Mouse (Mus musculus) c-Kit-positive CD71-positive TER-119-negative erythroid progenitor cells, embryonic 14.5 days (primary cell): ENCODE measurements around the gene Creb1.
"Not testable (repeated sequence)": the region's sequence is repeated elsewhere in the genome, so short reads cannot be mapped to it uniquely, and the experiment has no call there.

Experiments
- DNase-seq: peaks from one replicate; pipeline ENCODE4 v3.0.0-alpha.2; 2013; ENCODE audit warnings: low read depth

The Creb1 gene

DNA sequence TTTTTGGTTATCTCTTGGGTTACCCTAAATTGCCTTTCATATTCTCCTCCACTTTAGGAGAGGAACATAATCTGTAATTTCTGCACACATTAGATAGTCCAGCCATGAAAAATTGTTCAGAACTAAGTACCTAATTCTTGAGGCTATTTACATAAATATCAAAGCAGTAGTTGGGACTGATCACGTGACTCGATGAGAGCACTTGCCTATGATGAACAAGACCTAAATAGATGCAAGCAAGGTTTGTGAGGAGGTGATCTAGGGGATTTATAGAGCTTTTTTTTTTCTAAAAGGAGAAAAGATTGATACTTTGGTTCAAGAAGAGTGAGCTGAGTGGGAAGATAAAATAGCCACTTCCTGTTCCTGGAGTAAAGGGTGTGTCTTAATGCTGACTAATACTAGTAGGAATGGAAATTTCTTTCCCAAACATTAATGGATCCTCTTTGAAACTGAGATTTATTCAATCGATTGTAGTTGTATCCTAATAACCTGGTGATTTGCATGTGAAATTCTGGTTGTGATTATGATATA lies 6.5 kb downstream of the Creb1 start:
- DNase-seq, result no peak

DNA sequence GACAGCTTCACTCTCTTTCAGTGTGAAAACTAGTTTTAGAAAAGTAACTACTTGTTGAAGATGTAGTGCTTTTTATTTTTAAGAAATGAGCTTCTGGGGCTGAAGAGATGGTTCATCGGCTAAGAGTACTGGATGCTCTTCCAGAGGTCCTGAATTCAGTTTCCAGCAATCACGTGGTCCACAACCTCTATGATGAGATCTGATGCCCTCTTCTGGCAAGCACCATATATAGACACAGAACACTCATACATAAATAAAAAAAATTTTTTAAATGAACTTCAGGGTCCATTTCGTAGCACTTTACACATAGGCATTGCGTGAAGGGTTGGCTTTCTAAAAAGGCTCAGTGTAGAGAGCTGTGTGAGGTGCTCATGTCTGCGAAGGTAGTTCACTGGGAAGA lies 11.3 kb downstream of the Creb1 start:
- no peak for DNase-seq

DNA sequence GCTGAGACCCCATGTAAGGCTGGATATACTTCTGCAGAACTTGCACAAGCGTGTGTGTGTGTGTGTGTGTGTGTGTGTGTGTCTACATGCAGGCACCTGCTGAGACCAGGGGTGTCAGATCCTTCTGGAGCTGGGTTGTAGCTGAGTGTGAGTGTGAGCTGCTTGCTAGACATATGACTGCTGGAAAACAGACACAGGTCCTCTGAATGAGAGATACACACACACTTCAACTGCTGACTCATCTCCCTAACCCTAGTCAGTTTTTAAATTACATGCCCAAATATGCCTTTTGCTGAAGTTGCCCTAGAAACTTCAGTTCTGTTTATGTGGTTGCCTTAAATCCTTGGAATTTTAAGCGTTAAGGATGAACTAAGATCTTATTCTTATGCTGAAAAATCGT lies 13.6 kb downstream of the Creb1 start:
- no peak for DNase-seq

DNA sequence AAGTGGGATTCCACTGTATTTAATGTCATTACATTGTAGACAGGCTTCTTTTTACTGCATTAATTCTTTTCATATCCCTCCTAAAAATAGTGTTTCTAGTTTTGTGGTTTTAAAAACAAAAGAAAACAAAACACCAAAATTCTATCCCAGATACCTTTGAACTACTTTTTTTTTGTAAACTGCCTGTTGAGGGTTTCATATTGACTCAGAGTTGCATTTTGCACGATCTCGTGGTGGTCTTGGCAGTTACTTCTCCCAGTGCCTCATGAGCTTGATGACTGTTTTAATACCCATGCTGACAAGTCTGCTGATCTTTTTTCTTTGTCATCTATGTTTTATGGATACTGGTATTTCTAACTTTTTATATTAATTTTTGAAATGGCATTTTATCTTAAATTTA lies 16.9 kb downstream of the Creb1 start:
- no peak for DNase-seq

DNA sequence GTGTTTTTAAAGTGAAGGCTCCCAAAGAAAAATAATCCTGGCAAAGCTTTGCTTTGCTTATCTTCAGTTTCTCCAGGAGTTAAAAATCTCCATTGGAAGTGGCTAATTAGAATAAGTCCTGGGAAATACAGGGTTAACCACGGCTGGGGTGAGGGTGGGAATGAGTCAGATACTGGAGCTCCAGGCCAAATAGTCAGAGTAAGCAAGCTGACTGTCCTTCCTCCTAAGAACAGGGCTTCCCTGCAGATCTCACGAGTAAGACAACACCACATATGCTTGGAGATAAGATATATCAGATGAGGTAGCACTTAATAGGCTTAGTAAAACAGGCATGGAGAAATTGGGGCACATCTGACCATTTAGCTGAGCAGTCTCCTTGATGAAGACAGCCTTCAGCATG lies 19.5 kb downstream of the Creb1 start:
- DNase-seq, result no peak

DNA sequence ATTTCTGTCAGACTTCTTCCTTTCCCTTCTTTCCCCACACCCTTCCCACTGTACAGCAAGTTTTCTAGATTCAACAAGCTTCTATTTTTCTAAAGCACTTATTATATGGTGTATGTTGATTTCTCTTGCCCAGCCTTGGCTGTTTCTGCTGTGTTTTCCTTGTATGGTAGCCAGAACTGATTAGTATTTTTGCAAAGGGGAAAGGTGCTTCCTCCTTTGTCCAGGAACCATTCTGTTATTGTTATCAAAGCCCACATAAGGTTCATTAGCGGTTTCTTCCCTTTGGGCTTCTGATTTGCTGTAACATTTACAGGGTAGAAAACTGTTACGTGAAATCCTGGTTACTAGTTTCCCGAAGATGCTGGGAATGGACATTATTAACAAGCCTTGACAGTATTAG lies 27.7 kb downstream of the Creb1 start:
- DNase-seq, result no peak

DNA sequence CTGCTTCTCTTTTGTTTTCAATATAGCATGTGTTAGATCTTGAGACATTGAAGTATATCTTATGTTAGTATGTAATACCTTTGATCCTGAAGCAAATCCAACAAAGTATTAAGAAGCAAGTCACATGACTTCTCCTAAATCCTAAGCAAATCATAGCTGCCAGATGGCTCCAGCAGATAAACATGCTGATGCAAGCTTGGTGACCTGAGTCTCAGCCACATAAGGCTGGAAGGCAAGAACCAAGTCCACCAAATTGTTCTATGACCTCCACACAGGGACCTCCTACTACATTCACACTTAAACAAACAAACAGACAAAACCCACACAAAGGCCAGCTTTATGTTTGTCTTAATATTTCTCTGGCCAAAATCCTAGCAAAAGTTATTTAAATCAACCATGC lies 35.8 kb downstream of the Creb1 start:
- DNase-seq, result no peak

DNA sequence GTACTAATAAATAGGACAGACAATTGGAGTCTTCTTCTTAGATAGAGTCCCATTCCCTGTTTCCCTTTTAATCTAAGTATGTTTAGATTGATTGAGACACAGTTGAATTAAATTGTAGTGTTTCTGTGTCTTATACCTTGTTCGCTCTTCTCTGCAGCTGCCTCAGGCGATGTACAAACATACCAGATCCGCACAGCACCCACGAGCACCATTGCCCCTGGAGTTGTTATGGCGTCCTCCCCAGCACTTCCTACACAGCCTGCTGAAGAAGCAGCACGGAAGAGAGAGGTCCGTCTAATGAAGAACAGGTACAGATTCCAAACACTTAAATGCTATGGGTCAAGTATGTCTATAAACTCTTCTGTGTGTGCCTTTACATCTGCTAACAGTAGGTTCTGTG lies 43.6 kb downstream of the Creb1 start:
- DNase-seq, result no peak

DNA sequence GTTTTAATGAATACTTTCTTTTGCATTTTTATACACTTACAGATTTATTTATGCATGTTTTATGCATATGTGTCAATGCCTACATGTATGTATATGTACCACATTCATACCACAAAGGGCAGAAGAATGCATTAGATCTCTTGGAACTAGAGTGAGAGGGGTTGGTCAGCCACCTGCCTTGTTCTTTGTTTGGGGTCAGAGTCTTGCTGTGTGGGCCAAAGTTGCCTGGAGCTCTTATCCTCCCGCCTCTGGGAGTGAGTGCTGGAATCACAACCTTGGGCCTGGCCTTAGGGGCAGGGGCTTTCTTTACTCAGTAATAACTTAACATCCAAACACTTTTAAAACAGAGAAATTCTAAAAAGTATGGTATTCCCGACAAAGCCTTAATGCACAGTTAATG lies 44.3 kb downstream of the Creb1 start:
- DNase-seq, result no peak

DNA sequence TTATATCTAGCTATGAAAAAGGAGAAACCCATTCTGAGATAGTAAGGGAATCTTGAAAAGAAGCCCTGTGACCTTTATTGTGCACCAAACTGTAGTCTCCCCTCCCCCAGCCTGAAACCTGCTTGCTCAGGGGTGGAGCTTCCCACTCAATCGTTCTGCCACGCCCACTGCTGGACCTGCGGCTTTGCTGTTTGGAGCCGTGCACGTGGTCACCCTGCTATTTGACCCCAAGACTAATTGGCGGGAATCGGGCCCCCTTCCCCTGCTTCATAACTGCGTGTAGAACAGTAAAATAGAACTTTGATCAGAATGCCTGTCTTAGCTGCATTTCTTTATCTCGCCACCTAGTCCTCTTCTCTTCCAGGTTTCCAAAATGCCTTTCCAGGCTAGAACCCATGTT lies 45.5 kb downstream of the Creb1 start:
- DNase-seq, result not testable (repeated sequence)

DNA sequence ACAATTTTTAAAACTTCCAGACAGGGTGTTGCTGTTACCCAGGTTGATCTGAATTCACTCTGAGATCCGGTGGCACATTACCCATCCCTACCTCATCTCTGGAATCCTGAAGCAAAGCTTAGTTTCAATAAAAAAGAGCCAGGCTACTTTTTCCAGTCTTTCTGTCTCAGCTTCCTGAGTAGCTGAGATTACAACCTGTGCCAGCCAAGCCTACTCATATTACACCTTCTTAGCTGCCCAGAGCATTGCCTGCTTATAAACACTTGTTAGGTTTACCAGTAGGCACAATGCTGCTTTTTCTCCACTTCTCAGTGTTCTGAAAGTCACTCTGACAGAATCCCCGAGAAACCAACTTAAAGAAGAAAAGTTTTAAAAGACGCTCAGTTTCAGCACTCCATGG lies 46.4 kb downstream of the Creb1 start:
- DNase-seq, result no peak

DNA sequence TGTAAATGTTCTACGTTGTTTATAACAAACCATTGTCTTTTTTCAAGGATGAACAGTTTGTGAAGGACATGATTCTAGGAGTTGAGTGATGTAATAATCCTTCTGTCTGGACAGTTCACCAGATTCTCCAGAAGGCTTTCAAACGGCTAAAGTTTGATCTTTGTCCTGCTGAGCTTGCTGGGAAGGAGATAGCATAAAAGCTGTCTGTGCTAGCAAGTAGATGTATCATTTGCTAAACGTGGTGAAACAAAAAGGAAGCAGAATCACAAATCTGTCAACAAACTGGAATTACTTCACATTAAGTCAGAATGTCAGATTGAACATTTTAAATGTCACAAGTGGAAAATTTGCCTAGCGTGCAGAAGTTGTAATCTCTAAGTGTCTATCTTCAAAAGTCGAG lies 66.5 kb downstream of the Creb1 start:
- no peak for DNase-seq

DNA sequence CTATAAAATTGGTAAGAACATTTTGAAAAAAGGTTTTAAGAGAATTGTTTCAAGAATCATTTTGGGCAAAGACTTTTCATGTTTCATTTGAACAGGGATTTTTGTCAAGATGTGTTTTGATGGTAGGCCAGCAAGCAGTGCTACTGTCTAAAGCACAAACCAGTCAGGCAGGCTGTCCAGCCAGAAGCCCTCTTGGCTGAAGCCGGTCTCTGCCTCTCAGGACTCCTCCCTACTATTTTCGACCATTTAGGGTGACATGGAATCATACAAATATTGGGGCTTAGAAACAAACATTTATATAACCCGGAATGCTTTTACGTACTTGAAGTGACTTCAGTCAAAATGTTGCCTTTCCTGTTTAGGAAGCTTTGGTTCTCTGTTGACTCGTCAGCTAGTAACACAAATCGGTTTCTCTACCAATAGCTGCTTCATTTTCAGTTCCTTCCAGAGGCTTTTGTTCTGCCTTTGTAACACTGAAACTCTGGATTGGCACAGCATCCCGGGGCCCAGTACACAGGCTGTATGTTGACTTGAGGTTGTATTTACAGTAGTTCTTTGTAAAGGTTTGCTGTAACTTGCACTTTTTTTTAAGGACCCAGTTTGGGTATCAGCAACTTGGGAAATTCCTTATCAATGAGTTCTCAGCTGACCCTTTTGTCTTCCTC lies 68.1 kb downstream of the Creb1 start:
- DNase-seq, result no peak

DNA sequence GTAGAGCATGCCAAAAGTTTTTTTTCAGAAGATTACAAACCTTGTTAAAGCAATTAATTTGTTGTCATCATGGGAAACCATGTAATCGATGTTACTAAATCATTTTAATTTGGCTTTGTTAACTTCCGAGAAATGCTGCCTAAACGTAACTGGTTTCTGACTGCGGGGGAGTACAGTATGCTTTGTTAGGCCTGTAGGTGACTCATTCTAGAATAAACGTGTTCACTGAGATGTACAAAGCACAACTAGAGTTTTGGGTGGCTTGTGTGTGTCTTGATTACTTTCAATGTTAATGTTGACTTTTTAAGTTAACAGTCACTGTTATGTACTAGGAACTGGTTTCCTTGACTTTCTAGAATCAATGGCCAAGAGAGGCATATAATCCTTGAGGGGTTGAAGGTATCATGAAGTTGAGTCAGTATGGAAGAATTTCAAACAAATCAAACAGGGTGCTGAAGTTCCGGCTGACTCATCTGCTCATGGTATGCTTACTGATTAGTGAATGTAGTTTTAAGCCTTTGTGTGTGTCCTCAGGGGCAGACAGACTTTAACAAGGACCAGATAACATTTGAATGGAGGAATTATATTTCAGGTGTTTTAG lies 68.9 kb downstream of the Creb1 start:
- no peak for DNase-seq

DNA sequence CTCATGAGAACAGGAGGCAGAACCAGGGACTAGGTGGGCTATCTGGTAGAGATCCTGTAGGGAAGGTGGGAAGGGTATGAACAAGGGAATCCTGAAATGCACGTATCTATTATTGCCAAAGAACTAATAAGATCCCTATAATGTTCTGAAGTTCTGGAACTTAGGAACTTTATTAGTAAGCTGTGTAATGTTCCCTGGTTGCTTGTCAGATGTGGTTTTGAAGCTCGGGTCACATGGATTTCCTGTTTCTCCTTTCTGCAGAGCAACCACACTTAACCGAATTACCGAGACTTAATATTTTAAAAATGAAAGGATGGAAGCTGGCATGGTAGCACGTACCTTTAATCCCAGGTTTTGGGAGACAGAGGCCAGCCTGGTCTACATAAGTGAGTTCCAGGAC lies 70.9 kb downstream of the Creb1 start:
- DNase-seq, result no peak

DNA sequence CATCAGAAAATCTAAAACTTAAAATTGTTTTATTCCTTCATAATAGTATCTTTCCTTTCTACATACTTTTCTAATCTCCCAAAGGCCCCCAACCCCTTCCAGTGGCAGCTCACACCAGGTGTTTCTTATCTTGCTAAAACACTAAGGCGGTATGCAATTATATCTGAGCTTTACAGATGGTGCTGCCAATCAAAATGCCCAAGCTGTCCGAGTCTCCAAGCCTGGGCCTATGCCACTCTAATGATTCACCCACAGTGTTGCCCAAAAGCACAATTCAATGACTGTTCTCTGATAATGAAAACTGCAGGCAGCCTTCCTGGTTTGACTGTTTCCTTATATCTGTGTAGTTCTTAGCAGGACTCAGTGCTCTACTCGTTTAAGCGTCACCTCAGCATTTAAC lies 76.7 kb downstream of the Creb1 start:
- peak; percentile 57 for DNase-seq

DNA sequence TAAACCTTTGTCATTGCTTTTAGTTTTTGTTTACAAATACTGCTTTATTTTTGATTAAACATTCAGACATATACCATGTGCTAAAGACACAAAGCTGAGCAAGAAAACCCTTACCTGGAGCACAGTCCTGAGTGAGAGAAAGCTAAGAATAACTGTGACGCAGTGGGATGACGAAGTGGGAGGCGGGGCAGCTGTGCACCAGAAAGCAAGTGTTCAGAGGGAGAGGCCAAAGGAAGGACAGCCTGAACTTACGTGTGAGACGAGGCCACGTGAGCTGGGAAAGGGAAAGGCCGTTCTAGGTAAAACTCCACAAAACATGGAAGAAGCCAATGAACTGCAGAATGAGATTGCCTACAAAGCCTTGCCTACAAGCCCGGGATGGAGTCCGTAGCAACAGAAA lies 77.5 kb downstream of the Creb1 start:
- no peak for DNase-seq

DNA sequence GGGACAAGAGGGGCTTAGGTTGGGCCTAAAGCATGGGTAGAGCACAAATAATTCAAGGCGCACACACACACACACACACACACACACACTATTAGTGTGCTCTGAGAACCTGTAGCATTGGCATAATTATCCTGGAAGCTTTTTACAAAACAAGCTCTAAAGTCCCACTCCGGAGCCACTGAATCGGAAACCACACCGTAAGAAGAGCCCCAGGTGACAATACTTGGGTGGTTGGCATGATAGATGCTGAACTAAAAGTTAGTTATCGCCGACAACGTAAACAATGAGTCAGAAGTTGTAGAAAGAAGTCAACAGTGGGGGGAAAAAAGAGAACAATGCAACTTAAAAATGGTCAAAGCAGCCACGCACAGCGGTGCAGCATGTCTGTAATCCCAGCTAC lies 81.9 kb downstream of the Creb1 start:
- no peak for DNase-seq

DNA sequence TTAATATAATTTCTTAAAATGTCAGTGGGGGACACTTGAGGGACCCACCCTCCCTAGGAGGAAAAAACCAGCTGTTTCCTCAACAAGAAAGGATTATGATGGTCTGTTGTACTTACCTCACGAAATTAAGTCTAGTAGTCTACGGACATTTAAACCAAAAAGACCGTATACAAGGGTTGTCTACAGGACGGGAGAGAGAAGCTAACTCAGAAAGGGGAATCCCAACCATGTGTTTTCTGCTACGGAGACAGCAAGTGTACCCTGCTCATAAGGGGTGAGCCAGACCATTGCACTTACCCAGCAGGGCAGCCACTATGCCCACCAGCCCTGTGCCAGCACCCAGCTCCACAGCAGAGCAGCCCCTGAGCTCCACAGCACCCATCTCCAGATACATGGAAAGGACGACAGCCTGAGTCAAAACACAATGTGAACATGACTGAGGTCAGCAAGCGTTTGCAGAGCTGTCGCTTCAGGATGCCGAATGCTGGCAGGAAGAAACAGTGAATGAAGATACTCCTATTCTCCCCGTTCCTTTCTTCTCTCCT lies 82.4 kb downstream of the Creb1 start:
- DNase-seq, result no peak

DNA sequence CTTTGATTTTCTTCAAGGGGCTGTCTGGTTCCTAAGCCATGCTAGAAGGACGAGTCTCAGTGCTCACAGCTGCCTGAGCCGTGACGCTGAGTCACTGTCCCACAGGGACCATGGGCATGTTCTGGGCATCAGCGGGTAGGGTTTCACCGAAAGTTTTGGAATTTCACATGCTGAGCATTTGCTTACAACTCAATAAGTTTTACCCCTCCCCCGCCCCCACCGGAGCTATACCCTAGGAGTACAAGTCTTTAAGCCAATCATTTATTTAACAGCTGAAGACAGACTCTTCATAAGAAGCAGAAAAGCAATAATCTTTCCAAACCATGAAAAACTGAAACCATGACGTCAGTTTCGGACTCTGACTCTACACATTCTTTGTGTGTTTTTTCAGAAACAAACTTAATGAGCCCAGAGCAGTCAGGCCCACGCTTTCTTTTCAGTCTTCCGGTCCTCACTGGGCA lies 83.1 kb downstream of the Creb1 start:
- no peak for DNase-seq

DNA sequence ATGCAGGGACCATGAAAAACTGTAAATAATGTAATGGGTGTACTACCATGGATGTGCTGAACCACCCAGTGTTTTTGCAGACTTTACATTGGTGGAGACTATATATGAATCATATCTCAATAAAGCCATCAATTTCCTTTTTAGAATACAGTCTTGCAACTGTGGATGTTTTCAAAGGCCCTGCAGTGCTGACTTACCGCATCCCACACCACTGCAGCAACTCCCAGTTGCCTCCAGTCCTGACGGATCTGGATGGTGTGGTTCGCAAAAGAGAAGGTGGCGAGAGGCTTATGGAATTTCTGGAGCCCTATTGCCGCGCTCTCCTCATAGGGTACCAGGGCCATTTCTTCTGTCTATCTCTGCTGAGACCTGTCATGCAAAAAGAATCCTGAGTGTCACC lies 83.6 kb downstream of the Creb1 start:
- no peak for DNase-seq

DNA sequence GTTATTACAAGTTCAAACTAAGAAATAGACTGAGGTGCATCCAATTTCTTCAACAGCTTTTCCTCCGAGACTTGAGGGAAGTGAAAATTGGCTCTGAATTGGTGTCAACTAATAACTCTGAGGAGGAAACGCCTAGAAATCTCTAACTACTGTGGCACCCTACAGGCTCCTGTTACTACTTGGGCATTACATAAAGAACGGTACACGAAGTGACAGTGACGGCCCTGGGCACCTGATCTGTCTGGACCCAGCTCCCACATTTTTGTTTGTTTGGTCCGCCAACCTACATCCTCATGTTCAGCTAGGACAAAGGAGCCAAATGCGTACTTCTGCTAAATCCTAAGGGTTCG lies 84.1 kb downstream of the Creb1 start:
- DNase-seq, result no peak

DNA sequence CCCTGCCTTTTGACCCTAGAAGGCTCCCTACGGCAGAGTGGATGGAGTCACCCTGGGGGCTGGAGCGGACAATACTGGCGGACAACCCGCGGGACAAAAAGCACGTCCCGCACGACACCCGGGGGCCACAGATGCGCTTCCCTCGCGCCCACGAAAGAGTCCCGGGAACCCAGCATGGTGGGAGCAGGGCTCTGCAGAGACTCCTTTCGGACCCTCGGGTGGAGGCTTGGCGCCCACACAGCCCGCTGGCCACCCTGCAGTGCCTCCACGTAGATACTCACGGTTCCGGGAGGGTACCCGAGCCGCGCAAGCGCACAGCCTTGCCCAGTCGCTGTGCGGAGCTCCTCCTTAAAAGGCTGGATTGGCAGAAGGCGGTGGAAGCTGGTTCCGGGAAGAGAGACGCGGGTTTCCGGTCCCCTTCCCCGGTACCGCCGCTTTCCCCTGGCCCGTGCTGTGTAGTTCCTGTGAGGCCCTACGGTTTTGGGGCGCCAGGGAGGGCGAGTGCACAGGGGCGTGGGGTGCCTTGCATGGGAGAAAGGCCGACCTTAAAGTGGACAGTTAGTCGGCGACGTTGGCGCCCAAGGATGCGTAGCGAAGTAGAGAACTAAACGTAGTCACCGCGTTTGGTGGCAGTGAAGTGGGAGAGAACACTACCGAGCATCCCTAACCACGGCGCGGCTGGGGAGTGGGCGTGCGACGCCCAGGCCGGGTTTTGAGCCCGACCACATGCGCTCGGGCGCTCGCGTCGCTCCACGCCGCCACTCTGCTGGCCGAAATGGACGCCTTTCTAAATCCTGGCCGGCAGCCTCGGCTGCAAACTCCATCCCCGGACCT lies 84.7 kb downstream of the Creb1 start, which contains the start of gene Mettl21a:
Gene Mettl21a, minus strand, starts transcription at position 362 of the 834 bp plus-strand sequence.
- DNase-seq, result peak; percentile 79
